Mouse (Mus musculus): ENCODE results near the gene Wdr82.

Gene Wdr82

DNA sequence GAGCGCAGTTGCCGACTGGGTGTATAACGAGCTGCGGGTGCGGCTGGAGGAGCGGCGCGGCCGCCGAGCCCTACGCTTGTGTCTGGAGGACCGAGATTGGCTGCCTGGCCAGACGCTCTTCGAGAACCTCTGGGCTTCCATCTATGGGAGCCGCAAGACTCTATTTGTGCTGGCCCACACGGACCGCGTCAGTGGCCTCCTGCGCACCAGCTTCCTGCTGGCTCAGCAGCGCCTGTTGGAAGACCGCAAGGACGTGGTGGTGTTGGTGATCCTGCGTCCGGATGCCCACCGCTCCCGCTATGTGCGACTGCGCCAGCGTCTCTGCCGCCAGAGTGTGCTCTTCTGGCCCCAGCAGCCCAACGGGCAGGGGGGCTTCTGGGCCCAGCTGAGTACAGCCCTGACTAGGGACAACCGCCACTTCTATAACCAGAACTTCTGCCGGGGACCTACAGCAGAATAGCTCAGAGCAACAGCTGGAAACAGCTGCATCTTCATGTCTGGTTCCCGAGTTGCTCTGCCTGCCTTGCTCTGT lies 55.5 kb downstream of the Wdr82 start:
- no peak for DNase-seq (ENCODE audit: low spot score)

GRCm38 (mm10) chr9:106227790-106228429 lies 57.2 kb downstream of the Wdr82 start:
- no peak for DNase-seq (ENCODE audit: low spot score)

- no peak for DNase-seq (ENCODE audit: low spot score)
Measured at GRCm38 (mm10) chr9:106230051-106230733, 59.5 kb downstream of the Wdr82 start.

DNA sequence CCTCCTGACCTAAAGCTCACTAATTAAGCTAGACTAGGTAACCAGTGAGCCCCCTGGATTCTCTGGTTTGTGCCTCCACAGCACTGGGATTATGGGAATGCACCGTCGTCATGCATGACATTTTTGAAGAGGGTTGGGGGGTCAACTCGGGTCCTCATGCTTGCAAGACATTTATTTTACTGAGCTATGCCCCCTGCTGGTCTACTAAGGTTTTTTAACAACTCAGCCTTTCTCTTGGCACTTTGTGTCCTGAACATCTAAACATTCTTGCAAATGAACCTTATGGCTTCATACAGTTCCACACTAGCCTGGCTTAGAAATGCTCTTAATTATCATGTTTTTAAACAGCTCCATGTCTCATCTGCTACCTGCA lies 60.0 kb downstream of the Wdr82 start:
- DNase-seq (ENCODE audit: low spot score) = no peak

GRCm38 (mm10) chr9:106231220-106231619 lies 60.5 kb downstream of the Wdr82 start:
- DNase-seq (ENCODE audit: low spot score) = no peak

- no peak for DNase-seq (ENCODE audit: low spot score)
Measured at GRCm38 (mm10) chr9:106231816-106232215, 61.1 kb downstream of the Wdr82 start.

DNA sequence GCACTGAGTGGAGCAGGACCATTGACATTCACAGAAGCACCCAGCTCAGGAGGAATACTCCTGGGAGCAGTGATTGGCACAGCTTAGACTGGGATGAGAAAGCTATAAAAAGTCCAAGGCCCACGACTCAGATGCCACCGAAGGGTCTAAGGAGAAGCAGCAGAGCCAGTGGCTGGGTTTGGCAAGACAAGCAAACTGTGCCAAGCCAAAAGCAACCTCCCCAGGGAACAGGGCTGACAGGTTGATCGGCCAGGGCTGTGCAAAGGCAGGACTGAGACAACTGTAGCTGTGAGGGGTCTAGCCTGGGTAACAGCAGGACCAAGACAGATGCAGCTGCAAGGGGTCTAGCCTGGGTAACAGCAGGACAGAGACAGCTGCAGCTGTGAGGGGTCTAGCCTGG lies 62.2 kb downstream of the Wdr82 start:
- DNase-seq (ENCODE audit: low spot score) = no peak

DNA sequence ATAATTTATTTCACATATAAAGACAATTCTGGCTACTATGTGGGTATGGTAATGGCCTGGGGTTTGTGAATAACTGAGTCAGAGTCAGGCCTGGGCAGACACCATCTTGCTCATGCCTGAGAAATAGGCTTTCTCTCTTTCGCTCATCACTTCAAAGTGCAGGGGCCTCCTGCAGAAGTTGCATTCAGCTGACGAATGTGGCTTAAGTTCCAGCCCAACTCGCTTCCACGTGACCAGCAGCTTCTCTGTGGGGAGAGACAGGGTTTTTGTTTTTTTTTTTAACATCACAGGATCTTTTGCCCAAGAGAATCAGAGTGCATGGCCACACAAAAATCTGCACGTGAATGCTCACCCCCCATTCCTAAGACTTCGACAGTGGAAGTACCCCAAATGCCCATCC lies 63.2 kb downstream of the Wdr82 start:
- DNase-seq (ENCODE audit: low spot score) = no peak

GRCm38 (mm10) chr9:106235194-106235830 lies 64.6 kb downstream of the Wdr82 start:
- DNase-seq (ENCODE audit: low spot score) = no peak

DNA sequence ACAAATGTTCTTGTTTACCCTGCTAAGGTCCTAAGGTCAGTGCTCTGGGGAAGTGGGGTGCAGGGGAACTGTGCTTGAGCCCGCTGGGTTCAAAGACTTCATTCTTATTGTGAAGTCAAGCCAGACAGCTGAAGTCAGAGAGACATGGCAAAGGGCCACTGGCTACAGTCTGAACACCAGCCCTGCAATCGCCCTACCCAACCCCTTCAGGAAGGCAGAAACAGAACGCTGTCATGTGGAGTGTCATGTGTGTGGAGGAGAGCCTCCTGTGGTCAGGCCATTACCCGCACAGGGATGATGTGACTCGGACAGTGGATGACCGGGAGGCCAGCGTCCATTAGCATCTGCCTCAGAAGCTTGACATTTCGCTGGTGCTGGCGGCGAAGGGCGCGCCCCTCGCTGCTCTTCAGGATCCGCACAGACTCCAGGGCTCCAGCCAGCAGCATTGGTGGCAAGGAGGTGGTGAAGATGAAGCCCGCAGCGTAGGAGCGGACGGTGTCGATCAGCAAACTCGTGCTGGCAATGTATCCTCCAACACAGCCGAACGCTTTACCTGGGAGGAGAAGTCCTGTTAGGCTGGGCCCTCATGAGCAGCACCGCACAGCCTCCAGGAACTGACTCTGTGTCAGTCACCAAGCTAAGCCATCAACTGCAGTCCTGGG lies 65.6 kb downstream of the Wdr82 start:
- DNase-seq (ENCODE audit: low spot score) = no peak

GRCm38 (mm10) chr9:106236818-106237211 lies 66.1 kb downstream of the Wdr82 start:
- DNase-seq (ENCODE audit: low spot score) = no peak

DNA sequence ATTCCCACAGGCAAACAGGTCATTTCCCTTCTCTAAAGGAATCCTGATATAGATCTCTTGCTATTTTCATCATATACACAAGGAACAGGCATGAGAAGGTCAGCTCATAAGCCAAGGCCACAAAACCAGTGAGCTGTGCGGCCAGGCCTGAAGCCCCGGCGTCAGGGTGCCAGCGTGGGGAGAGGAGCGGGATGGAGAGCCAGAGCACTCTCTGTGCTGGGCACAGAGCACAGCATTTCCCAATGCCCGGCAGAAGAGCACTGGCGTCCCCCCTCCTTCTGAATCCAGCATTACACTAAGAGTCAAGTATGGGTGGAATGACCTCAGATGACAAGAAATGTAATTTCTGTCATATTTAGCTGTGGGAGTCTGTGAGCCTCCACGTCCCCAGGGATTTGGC lies 66.7 kb downstream of the Wdr82 start:
- no peak for DNase-seq (ENCODE audit: low spot score)

DNA sequence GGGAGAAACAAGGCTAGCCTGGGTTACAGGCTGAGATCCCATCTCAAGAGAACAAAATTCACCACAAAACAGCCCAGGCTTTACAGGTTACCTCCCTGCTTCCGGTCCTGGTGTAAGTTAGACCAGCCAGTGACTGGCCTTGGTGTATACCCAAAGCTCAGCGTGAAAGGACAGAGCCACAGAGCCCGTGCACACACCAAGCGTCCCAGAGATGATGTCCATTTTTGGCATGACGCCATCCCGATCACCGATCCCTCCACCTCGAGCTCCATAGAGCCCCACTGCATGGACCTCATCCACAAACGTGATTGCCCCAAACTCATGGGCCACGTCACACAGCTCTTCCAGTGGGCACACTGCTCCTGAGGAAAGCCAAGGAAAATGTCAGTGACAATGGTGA lies 67.2 kb downstream of the Wdr82 start:
- DNase-seq (ENCODE audit: low spot score) = no peak
